Mouse (Mus musculus) forebrain, embryonic 14.5 days (tissue): ENCODE measurements around the gene C130079G13Rik. TPM values are rescaled to one million over a fixed set of nuclear protein-coding genes. Genes with fewer than 3 reads are reported as not detected.
"Not testable (repeated sequence)": the region's sequence is repeated elsewhere in the genome, so short reads cannot be mapped to it uniquely, and the experiment has no call there.

ENCODE experiments used
- ATAC-seq: fragments of 200-750 bp; cut with Nextera tagmentation; 2 replicates; pipeline ENCODE4 v1.8.0; 2017; ENCODE audit warnings: mild to moderate bottlenecking, moderate library complexity
- DNase-seq: peaks from one replicate; pipeline ENCODE4 v3.0.0-alpha.2; 2015; ENCODE audit warnings: low spot score
- H3K27ac ChIP-seq: fragments of 300-500 bp; sonication (generic); 2 replicates; pipeline ENCODE4 v1.5.1; 2014; ENCODE audit warnings: low read depth, mild to moderate bottlenecking, control low read depth, low read length, moderate library complexity
- H3K27me3 ChIP-seq: fragments of 300-500 bp; sonication (generic); replicated peaks from 2 replicates; pipeline ENCODE4 v1.6.1; 2014; ENCODE audit warnings: low read length, control low read depth, mixed read lengths; ENCODE audit not compliant: control insufficient read depth, insufficient read depth
- H3K36me3 ChIP-seq: fragments of 300-500 bp; sonication (generic); 2 replicates; pipeline ENCODE4 v1.6.1; 2014; ENCODE audit warnings: low read length, control low read depth; ENCODE audit not compliant: control insufficient read depth, insufficient read depth
- H3K4me1 ChIP-seq: fragments of 300-500 bp; sonication (generic); 2 replicates; pipeline ENCODE4 v1.6.1; 2014; ENCODE audit warnings: antibody characterized with exemption, low read length, control low read depth; ENCODE audit not compliant: control insufficient read depth, insufficient read depth
- H3K4me2 ChIP-seq: fragments of 300-500 bp; sonication (generic); 2 replicates; pipeline ENCODE4 v1.6.1; 2014; ENCODE audit warnings: mild to moderate bottlenecking, control low read depth, low read length
- H3K4me3 ChIP-seq: fragments of 300-500 bp; sonication (generic); 2 replicates; pipeline ENCODE4 v1.5.1; 2014; ENCODE audit warnings: low read depth, low read length, control low read depth
- H3K9ac ChIP-seq: fragments of 300-500 bp; sonication (generic); 2 replicates; pipeline ENCODE4 v1.6.1; 2014; ENCODE audit warnings: mild to moderate bottlenecking, low read length, control low read depth, moderate library complexity
- H3K9me3 ChIP-seq: fragments of 300-500 bp; sonication (generic); replicated peaks from 2 replicates; pipeline ENCODE4 v1.6.1; 2016; ENCODE audit warnings: low read length, control low read depth, mixed read lengths; ENCODE audit not compliant: control insufficient read depth
- WGBS: fragments of 180-500 bp; shearing (Covaris S2); extraction: QIAGEN DNeasy Blood & Tissue Kit; methylation state at CpG from one replicate; pipeline ENCODE4 v1.1.7; 2014; 5-methylcytosine and 5-hydroxymethylcytosine counted together
- polyA plus RNA-seq: library from polyadenylated mRNA; unstranded; fragments of >200 nt; fragmentation: Nextera tagmentation; extraction: Ambion mirVana; gene quantifications from 2 replicates; pipeline ENCODE4 v1.2.1, GENCODE M21; 2014

C130079G13Rik gene
- not detected in 2 replicates for polyA plus RNA-seq

GRCm38 (mm10) chr3:59924914-59925313 lies at the start of gene C130079G13Rik:
TSS of gene C130079G13Rik (plus strand) at chr3:59925214.
- ATAC-seq (no peak), DNase-seq (no peak)
- Histone ChIP-seq H3K4me2 (no peak within 1 kb of the TSS), H3K9ac (no peak within 1 kb of the TSS), H3K9me3 (no peaks in the 10 kb centered on the region), H3K36me3 (no peaks in the 10 kb centered on the region), H3K4me1 (no peaks in the 10 kb centered on the region), H3K27me3 (no peaks in the 10 kb centered on the region), H3K27ac (no peak within 1 kb of the TSS), H3K4me3 (no peak within 1 kb of the TSS)
- 96% methylated on average over 2 of the region's 2 CpGs for WGBS

- H3K27me3 ChIP-seq, H3K4me2 ChIP-seq, H3K4me1 ChIP-seq, H3K9me3 ChIP-seq, H3K27ac ChIP-seq, H3K36me3 ChIP-seq, DNase-seq, ATAC-seq, H3K9ac ChIP-seq, H3K4me3 ChIP-seq: not testable (repeated sequence)
- WGBS = 7% methylated on average over 1 of the region's 1 CpGs
Measured at GRCm38 (mm10) chr3:59877601-59878000, 47.4 kb upstream of the C130079G13Rik start.

- not testable (repeated sequence) for ATAC-seq, H3K4me3 ChIP-seq, H3K4me1 ChIP-seq, H3K9me3 ChIP-seq, H3K27me3 ChIP-seq, H3K36me3 ChIP-seq, H3K9ac ChIP-seq, DNase-seq, H3K27ac ChIP-seq, H3K4me2 ChIP-seq
- 65% methylated on average over 7 of the region's 7 CpGs for WGBS
Measured at GRCm38 (mm10) chr3:59879801-59880554, 45.0 kb upstream of the C130079G13Rik start.

GRCm38 (mm10) chr3:59893276-59893675 lies 31.7 kb upstream of the C130079G13Rik start:
- Histone ChIP-seq H3K4me2 (no peak overlapping the region), H3K27me3 (no peaks in the 10 kb centered on the region), H3K4me1 (no peaks in the 10 kb centered on the region), H3K9me3 (no peaks in the 10 kb centered on the region), H3K36me3 (no peaks in the 10 kb centered on the region), H3K4me3 (no peak overlapping the region), H3K27ac (no peak overlapping the region), H3K9ac (no peak overlapping the region)
- no peak for ATAC-seq
- 90% methylated on average over 2 of the region's 2 CpGs for WGBS
- no peak for DNase-seq

GRCm38 (mm10) chr3:59934621-59935020 lies 9.6 kb downstream of the C130079G13Rik start:
- no peak overlapping the region for H3K9ac ChIP-seq

GRCm38 (mm10) chr3:59947294-59947950 lies 22.4 kb downstream of the C130079G13Rik start:
- DNase-seq = no peak

More at GRCm38 (mm10) chr3:59934621-59935020, 9.6 kb downstream of the C130079G13Rik start:
- H3K4me1 ChIP-seq = no peaks in the 10 kb centered on the region
- H3K27me3 ChIP-seq = no peaks in the 10 kb centered on the region
- ATAC-seq (no peak), DNase-seq (no peak)
- H3K9me3 ChIP-seq = no peaks in the 10 kb centered on the region
- no peak overlapping the region for H3K27ac ChIP-seq
- H3K4me3 ChIP-seq = no peak overlapping the region
- no peak overlapping the region for H3K4me2 ChIP-seq
- 86% methylated on average over 1 of the region's 1 CpGs for WGBS
- H3K36me3 ChIP-seq = no peaks in the 10 kb centered on the region

GRCm38 (mm10) chr3:59970891-59971290 lies 45.9 kb downstream of the C130079G13Rik start:
- H3K36me3 ChIP-seq = no peaks in the 10 kb centered on the region
- no peak overlapping the region for H3K4me3 ChIP-seq
- no peak for ATAC-seq
- H3K27ac ChIP-seq = no peak overlapping the region
- 86% methylated on average over 5 of the region's 5 CpGs for WGBS
- DNase-seq = no peak
- H3K4me1 ChIP-seq = no peaks in the 10 kb centered on the region
- no peak overlapping the region for H3K9ac ChIP-seq
- H3K9me3 ChIP-seq = no peaks in the 10 kb centered on the region
- no peaks in the 10 kb centered on the region for H3K27me3 ChIP-seq
- no peak overlapping the region for H3K4me2 ChIP-seq

More at GRCm38 (mm10) chr3:59947294-59947950, 22.4 kb downstream of the C130079G13Rik start:
- H3K9ac ChIP-seq = no peak overlapping the region
- no peak overlapping the region for H3K4me3 ChIP-seq
- no peak overlapping the region for H3K27ac ChIP-seq
- 87% methylated on average over 10 of the region's 10 CpGs for WGBS
- no peaks in the 10 kb centered on the region for H3K9me3 ChIP-seq
- H3K27me3 ChIP-seq = no peaks in the 10 kb centered on the region
- H3K4me2 ChIP-seq = no peak overlapping the region
- H3K36me3 ChIP-seq = no peaks in the 10 kb centered on the region
- ATAC-seq = no peak
- H3K4me1 ChIP-seq = no peaks in the 10 kb centered on the region

GRCm38 (mm10) chr3:59974591-59974990 lies 49.6 kb downstream of the C130079G13Rik start:
- Histone ChIP-seq H3K9ac (no peak overlapping the region), H3K4me3 (no peak overlapping the region), H3K4me1 (no peaks in the 10 kb centered on the region), H3K4me2 (no peak overlapping the region), H3K27me3 (no peaks in the 10 kb centered on the region), H3K27ac (no peak overlapping the region), H3K9me3 (no peaks in the 10 kb centered on the region), H3K36me3 (no peaks in the 10 kb centered on the region)
- ATAC-seq (no peak), DNase-seq (no peak)
